Mouse (Mus musculus) common myeloid progenitor, adult 5-6 weeks (primary cell): ENCODE results near the gene Agap1. TPM values are rescaled to one million over a fixed set of nuclear protein-coding genes. Genes with fewer than 3 reads are reported as not detected.
A peak's percentile ranks its signal among the peaks of the same experiment; 100 is the strongest.

Experiments used
- ATAC-seq: replicated peaks from 2 replicates; pipeline ENCODE4 v1.8.0; 2016; ENCODE audit warnings: low read depth, mild to moderate bottlenecking, moderate TSS enrichment, inconsistent platforms; ENCODE audit not compliant: poor library complexity, severe bottlenecking
- total RNA-seq: library from RNA; stranded (forward); fragments of 200-1000, 187-1606 nt; gene quantifications from 2 replicates; pipeline ENCODE4 v1.2.3, GENCODE M21; 2017

Agap1 gene
- total RNA-seq, 1 experiment from 2014 or later, result 14.2 TPM

DNA sequence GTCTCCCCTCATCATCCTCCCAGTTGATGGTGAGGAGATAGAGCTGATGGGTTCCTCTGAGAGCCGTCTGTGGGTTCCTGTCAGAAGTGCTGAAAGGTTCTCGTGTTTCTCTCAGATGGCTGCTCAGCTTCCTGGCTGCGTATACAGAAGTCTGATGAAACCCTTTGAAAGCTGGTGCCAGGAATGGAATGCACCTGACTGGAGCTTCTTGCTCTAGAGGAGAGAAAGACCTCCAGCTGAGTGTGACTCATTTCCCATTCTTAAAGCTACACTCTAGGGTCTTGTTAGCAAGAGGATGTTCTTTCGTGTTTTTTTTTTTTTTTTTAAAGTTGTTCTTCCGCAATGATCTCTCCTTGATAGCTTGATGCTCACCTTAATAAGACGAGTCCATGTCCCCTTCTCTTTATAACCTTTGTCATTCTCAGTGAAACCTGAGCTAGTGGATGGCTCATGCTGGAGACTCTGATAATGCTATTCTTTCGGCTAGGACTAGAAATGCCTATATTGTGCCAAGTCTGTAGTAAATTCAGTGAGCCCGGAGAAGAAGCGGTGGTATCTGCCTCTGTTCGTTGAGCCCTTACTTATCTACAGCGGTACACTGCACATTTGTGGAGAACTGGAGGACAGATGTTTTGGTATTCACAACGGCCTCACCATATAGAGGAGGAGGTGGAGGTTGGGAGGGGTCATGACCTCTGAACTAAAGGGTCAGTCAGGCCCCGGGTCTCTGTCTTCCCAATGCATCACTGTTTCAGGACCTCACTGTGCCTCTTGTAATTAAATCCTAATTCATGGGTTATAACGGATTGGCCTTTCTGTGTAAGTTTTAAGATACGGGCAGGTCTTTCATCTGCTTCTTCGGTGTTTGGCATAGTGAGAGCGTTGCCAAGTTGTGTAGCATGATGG, 2.8 kb downstream of the Agap1 start:
- no peak for ATAC-seq

DNA sequence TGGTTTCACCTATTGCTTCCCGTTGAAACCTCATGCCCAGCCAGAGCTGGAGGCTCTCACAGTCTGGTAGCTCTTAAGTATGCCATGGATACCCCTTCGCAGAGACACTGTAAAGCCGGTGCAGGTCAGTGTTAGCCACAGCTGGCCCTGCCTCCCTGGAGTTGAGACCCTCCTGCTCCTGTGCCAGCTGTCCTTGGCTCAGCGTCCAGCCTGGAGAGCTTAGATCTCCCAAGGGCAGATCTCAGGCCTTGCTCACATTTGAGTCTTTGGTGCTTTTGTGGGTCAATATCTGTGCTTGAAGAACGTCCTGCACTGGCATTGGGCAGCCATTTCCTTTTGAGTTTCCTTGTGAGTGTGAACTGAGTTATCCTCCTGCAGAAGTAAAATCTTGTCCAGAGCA, 7.3 kb downstream of the Agap1 start:
- ATAC-seq, result no peak

DNA sequence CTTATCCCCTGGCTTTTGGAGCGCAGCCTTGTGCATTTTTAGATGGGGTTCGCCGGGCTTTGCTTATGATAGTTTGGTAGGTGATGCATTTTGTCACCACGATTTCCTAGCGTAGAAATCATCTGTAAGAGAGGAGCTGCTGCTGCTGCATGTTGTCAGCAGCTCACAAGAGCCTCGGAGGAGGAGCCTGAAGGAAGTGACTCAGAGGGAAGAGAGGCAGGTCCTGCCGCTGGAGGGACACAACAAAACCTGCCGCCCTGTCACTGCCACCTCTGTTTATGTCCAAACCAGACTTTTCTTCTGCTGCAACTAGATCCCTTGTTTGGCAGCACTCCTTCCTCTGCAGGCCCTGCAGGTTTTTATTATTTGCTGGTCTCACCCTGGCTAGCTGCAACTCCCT, 8.5 kb downstream of the Agap1 start:
- ATAC-seq, result peak; percentile 60

DNA sequence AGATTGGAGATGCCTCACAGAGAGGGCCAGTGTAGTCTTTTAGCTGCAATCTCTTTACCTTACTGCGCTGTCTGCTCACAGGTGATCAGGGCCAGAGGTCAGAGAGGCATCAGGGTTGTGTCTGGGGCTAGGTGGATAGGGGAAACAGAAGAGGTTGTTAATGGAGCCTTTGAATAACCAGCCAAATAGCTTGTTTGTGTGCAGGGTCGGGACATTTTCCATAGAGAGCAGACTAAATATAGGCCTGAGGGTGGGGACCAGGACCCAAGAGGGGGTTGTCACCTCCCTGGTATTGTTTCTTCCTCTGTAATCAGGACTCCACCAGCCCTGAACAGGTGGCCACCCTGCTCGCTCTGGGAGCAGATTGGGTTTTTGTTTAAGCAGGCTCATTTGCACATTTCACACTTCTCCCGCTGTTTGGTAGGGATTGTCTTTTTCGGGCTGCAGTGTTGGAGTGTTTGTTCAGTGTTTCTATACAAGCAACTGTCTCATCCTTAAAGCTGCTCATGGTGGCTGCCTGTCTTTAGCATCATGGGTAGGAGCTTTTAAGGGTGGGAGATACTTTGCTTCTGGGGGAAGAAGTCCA, 10.9 kb downstream of the Agap1 start:
- no peak for ATAC-seq

DNA sequence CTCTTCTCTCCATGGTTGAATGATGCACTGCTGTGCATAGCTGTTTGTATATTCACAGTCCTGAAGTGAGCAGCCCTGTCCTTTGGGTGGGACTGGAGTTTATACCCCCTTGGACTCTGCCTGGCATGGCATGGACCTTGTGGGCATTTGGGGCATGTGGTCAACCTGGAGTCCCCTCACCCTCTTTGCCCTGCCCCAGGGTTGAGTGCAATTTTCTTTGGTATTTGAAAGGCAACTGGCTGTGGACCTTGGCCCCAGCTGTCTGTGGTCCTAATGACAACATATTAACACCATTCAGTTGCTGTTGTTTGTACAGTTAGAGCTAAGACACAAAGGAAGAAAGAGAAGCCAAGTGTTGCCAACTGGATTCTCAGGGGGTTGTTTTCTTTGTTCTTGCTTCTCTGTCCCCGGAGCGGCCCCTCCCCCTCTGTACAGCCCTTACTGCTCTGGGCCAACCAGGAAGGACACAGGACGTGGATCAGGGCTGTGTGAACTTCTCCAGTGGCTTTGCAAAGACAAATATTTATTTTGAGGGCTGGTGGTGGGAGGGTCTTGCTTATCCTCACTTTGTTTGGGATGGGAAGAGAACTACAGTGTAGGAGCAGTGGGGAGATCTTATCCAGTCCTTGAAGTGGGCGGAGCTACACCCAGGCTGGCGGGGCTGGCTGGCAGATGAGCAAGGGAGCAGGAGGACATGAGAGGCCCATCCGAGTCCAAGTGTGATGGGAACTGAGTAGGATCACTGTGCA, 12.9 kb downstream of the Agap1 start:
- no peak for ATAC-seq

DNA sequence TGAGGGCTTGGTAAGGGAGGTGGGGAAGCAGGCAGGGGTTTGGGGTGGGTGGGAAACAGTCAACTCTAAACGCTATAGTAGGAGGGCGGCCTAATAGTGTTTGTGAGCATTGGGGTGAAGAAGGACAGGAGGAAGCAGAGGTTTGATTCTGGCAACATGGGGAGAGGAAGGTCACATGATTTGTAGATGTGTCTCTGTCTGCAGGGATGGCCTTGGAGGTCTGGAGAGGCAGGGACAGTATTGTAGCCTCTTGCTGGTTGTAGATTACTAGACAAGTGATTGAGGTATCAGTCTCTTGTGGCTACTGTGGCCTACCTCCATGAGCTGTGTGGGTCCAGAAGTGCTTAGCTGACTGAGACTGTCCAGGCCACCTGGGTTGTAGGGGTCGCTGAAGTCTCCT, 13.5 kb downstream of the Agap1 start:
- ATAC-seq, result no peak

DNA sequence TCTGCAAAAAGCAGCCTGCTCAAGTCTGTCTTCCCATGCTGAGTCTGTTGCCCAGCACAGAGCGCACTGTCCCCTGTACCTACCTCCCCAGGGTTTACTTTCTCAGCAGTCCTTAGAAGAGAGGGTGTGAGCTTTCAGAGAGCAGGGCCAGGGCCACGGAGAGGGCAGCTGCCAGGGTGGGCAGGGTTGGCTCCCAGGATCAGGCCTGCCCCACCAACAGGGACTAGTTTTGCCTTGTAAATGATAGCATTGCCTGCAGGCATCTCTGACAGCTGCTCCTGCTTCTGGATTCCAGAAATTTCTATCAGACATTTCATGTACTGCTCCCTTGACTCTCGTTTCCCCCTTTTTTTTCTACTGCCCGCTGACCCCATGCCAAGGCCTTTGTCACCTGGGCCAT, 16.8 kb downstream of the Agap1 start:
- ATAC-seq, result no peak

DNA sequence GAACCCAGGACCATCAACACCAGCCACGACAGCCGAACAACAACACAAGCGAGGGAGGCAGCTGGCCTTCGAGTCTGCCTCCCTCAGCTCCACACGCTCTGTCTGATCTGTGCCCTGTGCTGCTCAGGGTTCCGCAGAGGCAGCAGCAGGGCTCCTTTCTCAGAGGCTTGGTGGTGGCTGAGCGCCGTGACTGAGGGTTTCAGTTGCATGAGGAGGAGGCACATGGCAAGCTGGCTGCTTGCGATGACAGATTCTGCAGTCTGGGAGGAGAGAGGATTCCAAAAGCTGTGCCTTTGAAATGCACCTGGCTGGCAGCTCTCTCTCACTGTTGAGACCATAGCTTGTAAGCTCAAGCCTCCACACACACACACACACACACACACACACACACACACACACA, 17.3 kb downstream of the Agap1 start:
- ATAC-seq, result no peak

DNA sequence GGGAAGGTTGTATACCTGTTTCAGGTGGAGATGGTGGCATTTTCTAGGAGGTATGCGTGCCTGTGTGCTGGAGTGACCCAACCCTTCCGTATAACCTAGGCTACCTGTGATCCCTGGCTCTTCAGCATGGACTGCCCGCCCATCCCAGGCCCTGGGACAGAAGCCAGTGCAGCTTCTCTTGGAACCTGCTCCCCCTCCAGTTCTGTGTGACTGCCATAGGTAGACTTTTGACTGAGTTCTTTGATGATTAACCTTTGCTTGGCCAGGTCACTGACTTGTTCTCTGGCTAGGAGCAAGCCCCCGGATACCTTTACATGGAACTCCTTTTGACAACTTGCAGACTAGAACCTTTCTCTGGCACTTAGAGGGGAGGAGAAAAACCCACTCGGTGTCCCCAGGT, 19.3 kb downstream of the Agap1 start:
- no peak for ATAC-seq

DNA sequence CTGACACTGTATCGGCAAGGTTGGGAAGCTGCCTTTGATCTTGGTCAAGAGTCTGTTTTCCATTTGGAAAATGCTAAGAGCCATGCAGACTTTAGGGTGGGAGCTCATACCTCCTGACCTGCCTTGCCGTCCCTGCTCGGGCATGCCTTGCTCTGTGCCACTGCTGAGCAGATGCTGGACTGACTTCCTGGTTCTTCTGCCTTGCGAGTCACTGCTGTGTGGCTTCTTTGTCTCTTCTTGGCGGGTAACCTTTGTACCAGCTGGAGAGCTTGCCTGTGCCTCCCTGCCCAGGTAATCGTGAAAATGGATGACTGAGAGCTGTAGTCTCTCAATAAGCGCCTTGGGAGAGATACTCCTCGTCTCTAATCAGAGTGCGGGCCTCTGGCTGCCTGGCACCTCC, 20.2 kb downstream of the Agap1 start:
- ATAC-seq, result no peak

DNA sequence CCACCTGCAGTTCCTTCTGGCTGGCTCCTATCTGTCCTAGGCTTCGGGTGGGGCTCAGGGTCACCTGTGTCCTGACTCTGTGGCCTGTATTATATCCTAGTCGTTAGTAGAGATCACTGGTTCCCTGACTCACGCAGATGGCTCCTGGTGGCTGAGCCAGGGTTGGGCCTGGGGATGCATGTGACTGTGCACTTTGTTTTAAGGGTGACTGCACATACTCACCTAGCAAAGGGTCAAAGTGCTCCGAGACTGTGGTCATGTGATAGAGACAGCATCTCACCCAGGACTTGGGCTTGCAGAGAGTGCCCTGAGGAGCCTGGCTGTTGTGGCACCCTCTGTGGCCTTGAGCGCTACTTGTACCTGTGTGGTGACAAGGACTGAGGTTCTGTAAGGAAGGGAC, 22.4 kb downstream of the Agap1 start:
- no peak for ATAC-seq

DNA sequence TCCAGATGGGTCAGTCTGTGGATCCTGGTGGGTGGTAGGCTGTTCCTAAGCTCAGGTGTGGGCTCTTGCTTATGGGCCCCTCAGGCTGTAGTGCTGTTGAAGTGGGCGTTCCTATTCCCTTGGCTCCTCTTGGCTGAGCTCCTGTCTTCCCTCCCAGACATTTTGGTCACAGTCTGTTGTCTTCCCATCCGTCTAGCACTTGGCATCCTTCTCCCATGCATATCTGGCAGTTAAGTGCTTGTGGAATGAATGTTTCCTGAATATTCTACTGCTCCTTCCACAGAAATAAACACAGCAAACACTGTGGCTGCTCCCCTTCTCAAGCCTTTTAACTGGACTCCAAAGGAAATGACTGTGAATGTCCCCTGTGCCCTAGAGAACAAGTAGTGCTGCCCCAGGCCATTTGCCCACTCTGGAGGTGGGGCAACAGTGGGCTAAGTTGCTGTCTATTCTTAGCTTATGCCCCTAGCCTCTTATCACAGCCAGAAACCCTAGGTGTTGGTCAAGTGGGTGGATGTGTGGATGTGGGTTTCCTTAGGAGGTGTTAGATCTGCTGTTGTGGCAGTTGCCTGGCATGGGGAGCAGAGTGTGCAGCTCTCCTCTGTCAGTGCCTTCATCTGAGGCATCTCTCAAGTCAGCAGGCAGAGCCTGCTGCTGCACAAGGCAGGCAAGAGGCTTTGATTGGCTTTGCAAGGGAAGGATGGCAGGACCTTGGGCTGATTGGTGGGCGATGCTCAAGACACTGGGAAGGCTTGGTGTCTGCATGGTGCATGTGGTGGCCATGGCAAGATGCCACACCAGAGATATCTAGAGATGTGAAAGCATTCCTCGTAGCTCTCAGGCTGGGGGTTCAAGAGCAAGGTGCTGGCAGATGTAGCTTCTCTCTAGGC, 24.2 kb downstream of the Agap1 start:
- ATAC-seq, result peak; percentile 40; the same call in 1 of the 2 replicates

DNA sequence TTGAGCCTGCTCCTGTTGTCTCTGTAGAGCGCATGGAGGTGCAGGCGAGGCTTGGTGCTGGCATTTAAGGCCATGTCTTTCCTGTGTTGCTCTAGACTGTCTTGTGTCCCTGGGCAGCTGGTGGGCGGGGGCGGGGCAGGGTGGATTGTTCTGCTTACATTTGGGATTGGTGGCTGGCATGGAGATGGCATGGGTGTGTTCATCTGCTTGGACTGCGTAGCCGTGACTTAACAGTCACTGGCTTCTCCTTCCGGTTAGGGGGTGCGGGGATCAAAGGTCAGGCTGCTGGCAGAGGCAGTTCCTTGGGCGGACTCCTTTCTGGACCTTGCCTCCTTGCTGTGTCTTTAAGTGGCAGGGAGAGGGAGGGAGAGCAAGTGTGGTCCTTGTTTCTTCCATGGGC, 26.5 kb downstream of the Agap1 start:
- no peak for ATAC-seq

DNA sequence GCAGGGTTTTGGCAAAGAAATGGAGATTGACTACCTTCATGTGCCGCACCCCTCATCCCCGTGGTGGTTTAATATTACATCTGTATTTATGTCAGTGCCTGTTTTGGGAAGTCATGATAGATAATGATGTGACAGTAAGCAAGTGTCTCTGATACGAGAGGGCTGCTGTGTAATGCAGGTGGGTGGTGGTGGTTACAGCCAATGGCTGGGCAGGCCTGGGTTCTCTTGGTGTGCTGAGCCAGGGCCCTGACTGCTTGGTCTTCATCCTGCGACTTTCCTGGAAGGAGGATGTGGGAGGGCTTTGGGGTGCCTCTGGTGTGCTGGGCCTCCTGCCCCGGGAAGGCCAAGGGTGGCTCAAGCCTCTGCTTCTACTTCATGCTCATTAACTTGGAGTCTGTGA, 28.2 kb downstream of the Agap1 start:
- ATAC-seq, result no peak

DNA sequence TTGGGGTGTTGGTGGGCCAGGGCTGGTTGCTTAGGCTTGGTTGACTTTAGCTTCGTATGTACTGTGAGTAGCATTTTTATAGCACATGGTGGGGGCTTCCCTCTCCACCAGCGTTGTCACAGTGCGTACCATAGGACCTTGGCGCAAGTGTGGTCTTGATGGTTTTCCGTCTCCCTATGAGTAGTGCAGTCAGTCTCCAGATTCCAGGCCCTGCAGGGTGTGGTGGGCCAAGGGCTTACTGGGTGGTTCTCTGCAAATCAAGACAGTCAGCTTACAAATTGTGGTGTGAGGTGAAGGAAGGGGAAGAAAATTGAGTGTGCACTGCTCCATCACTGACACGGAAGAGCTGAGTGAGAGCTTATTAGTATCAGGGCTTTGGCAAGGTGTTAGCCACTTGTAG, 32.3 kb downstream of the Agap1 start:
- ATAC-seq, result no peak

DNA sequence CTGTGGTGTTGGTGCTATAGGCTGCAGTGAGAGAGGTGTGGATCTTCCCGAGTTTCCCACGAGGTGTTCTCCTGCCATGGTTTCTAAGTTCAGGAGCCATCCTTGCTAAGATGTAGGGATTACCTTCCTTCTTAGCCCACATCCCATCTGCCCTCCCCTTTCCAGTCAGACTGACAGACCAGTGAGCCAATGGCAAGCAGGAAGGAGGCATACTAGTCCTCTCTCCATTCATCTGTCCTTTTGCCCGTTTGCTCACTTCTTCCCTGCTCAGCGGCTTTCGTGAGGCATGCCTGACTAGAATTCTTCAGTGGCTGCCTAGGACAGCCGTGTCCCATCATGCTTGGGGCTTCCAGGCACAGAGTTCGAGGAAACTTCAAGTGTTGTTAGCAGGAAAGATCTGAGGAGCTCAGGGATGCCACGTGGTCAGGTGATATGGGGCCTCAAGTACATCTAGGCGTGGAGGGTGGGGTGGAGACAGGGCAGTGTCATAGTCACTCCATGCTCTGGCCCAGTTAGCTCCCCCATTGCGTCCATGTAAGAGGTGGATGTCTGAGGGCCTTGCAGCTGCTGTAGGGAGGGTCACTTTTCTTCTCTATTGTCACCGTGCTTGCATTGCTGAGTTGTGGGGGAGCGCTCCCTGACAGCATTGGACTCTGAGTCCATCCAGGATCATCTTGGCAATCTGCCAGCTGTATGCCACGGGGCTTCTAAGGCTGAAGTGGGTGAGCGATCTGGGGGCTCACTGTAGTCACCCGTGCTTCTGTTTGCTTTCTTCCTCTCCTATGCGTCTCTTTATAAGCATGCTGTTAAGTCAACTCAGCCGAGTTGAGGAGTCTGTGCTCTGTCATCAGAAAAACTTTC, 34.7 kb downstream of the Agap1 start:
- no peak for ATAC-seq

DNA sequence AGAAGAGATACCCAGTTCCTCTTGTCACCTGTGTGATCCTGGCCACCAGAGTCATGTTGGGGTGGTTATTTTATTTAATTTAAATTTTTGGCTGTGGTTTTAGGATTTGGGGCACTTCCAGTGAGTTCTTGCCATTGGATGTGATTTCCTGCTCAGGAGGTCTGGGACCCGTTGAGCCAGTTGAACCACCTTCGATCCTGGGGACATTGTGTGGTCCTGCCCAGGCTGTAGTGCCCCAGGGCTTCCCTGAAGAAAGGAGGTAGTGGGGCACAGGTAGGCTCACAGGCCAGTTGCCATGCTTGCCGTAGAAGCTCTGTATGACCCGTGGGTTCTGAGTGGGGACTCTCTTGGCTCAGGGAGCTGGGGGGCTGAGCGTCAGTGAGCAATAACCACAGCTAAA, 38.6 kb downstream of the Agap1 start:
- no peak for ATAC-seq

DNA sequence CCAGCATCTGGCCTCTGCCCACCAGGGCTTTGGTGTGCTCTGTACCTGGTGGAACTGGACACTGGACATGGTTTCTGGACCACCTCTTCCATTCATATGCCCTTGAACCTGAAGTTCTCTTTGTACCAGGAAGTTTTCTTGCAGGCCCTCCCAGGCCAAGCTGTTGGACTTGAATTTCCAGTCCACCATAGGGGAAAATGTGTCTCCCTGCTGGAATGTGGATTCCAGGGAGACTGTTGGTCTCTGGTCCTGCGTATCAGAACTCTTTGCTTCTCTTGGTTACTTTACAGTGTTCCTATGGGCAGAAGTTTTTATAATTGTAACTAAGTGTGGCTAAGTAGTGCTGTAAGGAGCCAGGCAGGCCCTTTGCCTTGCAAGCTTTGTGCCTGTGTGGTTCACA, 40.2 kb downstream of the Agap1 start:
- no peak for ATAC-seq

DNA sequence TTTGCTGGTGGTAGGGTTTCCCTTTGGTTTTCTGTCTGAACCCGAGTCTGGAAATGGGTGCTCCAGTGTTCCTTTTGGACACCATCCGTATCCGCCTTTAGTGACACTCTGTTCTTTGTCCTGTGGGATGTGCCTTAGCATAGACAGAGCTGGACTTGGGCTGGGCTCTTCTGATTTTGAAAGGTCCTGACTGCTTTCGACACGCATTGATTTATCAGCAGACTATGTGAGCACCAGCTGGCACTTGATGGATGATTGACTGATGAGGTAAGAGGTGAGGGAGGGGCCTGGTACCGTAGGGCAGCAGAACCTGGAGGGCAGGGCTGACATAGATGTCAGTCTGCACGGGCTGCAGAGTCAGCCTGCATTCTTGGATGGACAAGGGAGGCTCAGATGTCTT, 41.6 kb downstream of the Agap1 start:
- ATAC-seq, result no peak
